Mouse (Mus musculus): ENCODE data around the gene 9530053A07Rik. TPM values are rescaled to one million over a fixed set of nuclear protein-coding genes. Genes with fewer than 3 reads are reported as not detected.

The 9530053A07Rik gene
- polyA plus RNA-seq, 1 experiment from 2014 or later = not detected

- WGBS = 44% methylated on average over 9 of the region's 9 CpGs
- H3K27me3 ChIP-seq (ENCODE audit: control insufficient read depth, insufficient read depth, low read length) = no peaks in the 10 kb centered on the region
- H3K4me2 ChIP-seq (replicated peaks; ENCODE audit: low read depth, low read length) = no peak overlapping the region
- no peak overlapping the region for H3K27ac ChIP-seq (ENCODE audit: low read length)
- H3K36me3 ChIP-seq (ENCODE audit: control insufficient read depth, insufficient read depth, low read length) = no peaks in the 10 kb centered on the region
- H3K9me3 ChIP-seq (ENCODE audit: control insufficient read depth, low read depth, low read length) = no peaks in the 10 kb centered on the region
- no peak overlapping the region for H3K9ac ChIP-seq (replicated peaks; ENCODE audit: low read depth, low read length)
- H3K4me3 ChIP-seq (ENCODE audit: low read depth, low read length) = no peak overlapping the region
- H3K4me1 ChIP-seq (ENCODE audit: control insufficient read depth, insufficient read depth, low read length) = no peaks in the 10 kb centered on the region
- no peak for ATAC-seq (ENCODE audit: insufficient number of reproducible peaks, insufficient read depth, low FRiP score, low read depth)
Observed at GRCm38 (mm10) chr7:28161163-28161749, 32.0 kb downstream of the 9530053A07Rik start.

- H3K27me3 ChIP-seq (ENCODE audit: control insufficient read depth, insufficient read depth, low read length) = no peaks in the 10 kb centered on the region
- H3K9me3 ChIP-seq (ENCODE audit: control insufficient read depth, low read depth, low read length) = no peaks in the 10 kb centered on the region
- ATAC-seq (ENCODE audit: insufficient number of reproducible peaks, insufficient read depth, low FRiP score, low read depth) = no peak
- H3K9ac ChIP-seq (replicated peaks; ENCODE audit: low read depth, low read length) = no peak overlapping the region
- H3K36me3 ChIP-seq (ENCODE audit: control insufficient read depth, insufficient read depth, low read length) = no peaks in the 10 kb centered on the region
- H3K4me1 ChIP-seq (ENCODE audit: control insufficient read depth, insufficient read depth, low read length) = peaks cover 4% of the 10 kb centered on the region
- no peak overlapping the region for H3K4me2 ChIP-seq (replicated peaks; ENCODE audit: low read depth, low read length)
- no peak overlapping the region for H3K4me3 ChIP-seq (ENCODE audit: low read depth, low read length)
- no peak overlapping the region for H3K27ac ChIP-seq (ENCODE audit: low read length)
- 79% methylated on average over 6 of the region's 6 CpGs for WGBS
Observed at GRCm38 (mm10) chr7:28165406-28165805, 36.1 kb downstream of the 9530053A07Rik start.

GRCm38 (mm10) chr7:28168320-28169115 lies 39.3 kb downstream of the 9530053A07Rik start:
- WGBS = 9% methylated on average over 9 of the region's 9 CpGs
- Histone ChIP-seq H3K27ac (ENCODE audit: low read length) (peak overlapping the region; percentile 91; the same call in 1 of the 2 replicates), H3K27me3 (ENCODE audit: control insufficient read depth, insufficient read depth, low read length) (no peaks in the 10 kb centered on the region), H3K4me2 (replicated peaks; ENCODE audit: low read depth, low read length) (peak overlapping the region; percentile 83), H3K4me1 (ENCODE audit: control insufficient read depth, insufficient read depth, low read length) (peaks cover 15% of the 10 kb centered on the region), H3K4me3 (ENCODE audit: low read depth, low read length) (peak overlapping the region; percentile 81), H3K9me3 (ENCODE audit: control insufficient read depth, low read depth, low read length) (no peaks in the 10 kb centered on the region), H3K9ac (replicated peaks; ENCODE audit: low read depth, low read length) (peak overlapping the region; percentile 34), H3K36me3 (ENCODE audit: control insufficient read depth, insufficient read depth, low read length) (no peaks in the 10 kb centered on the region)
- ATAC-seq (ENCODE audit: insufficient number of reproducible peaks, insufficient read depth, low FRiP score, low read depth) = no peak

- under 1% methylated on average over 79 of the region's 80 CpGs for WGBS
- Histone ChIP-seq H3K9me3 (ENCODE audit: control insufficient read depth, low read depth, low read length) (no peaks in the 10 kb centered on the region), H3K9ac (replicated peaks; ENCODE audit: low read depth, low read length) (peak within 1 kb of the TSS; percentile 63), H3K27me3 (ENCODE audit: control insufficient read depth, insufficient read depth, low read length) (no peaks in the 10 kb centered on the region), H3K4me2 (replicated peaks; ENCODE audit: low read depth, low read length) (peak within 1 kb of the TSS; percentile 83), H3K4me1 (ENCODE audit: control insufficient read depth, insufficient read depth, low read length) (peaks cover 15% of the 10 kb centered on the region), H3K27ac (ENCODE audit: low read length) (peak within 1 kb of the TSS; percentile 91), H3K4me3 (ENCODE audit: low read depth, low read length) (peak within 1 kb of the TSS; percentile 81), H3K36me3 (ENCODE audit: control insufficient read depth, insufficient read depth, low read length) (no peaks in the 10 kb centered on the region)
- peak; percentile 86 for ATAC-seq (ENCODE audit: insufficient number of reproducible peaks, insufficient read depth, low FRiP score, low read depth)
Observed at GRCm38 (mm10) chr7:28169489-28170422, 40.5 kb downstream of the 9530053A07Rik start, which contains the start of gene Fbl. TSS of gene Fbl (plus strand) at chr7:28169710.

- Histone ChIP-seq H3K9ac (replicated peaks; ENCODE audit: low read depth, low read length) (no peak overlapping the region), H3K9me3 (ENCODE audit: control insufficient read depth, low read depth, low read length) (no peaks in the 10 kb centered on the region), H3K27ac (ENCODE audit: low read length) (no peak overlapping the region), H3K27me3 (ENCODE audit: control insufficient read depth, insufficient read depth, low read length) (no peaks in the 10 kb centered on the region), H3K4me3 (ENCODE audit: low read depth, low read length) (no peak overlapping the region), H3K4me1 (ENCODE audit: control insufficient read depth, insufficient read depth, low read length) (peaks cover 12% of the 10 kb centered on the region), H3K4me2 (replicated peaks; ENCODE audit: low read depth, low read length) (no peak overlapping the region), H3K36me3 (ENCODE audit: control insufficient read depth, insufficient read depth, low read length) (peaks cover 28% of the 10 kb centered on the region)
- WGBS = 87% methylated on average over 4 of the region's 4 CpGs
- no peak for ATAC-seq (ENCODE audit: insufficient number of reproducible peaks, insufficient read depth, low FRiP score, low read depth)
Observed at GRCm38 (mm10) chr7:28175358-28175757, 46.1 kb downstream of the 9530053A07Rik start.

- Histone ChIP-seq H3K36me3 (ENCODE audit: control insufficient read depth, insufficient read depth, low read length) (peaks cover 59% of the 10 kb centered on the region), H3K27ac (ENCODE audit: low read length) (peak within 1 kb of the TSS; percentile 90), H3K4me1 (ENCODE audit: control insufficient read depth, insufficient read depth, low read length) (peaks cover 6% of the 10 kb centered on the region; the same call in 1 of the 2 replicates), H3K9ac (replicated peaks; ENCODE audit: low read depth, low read length) (peak within 1 kb of the TSS; percentile 80), H3K9me3 (ENCODE audit: control insufficient read depth, low read depth, low read length) (no peaks in the 10 kb centered on the region), H3K4me3 (ENCODE audit: low read depth, low read length) (peak within 1 kb of the TSS; percentile 97), H3K27me3 (ENCODE audit: control insufficient read depth, insufficient read depth, low read length) (no peaks in the 10 kb centered on the region), H3K4me2 (replicated peaks; ENCODE audit: low read depth, low read length) (peak within 1 kb of the TSS; percentile 92)
- 0% methylated on average over 25 of the region's 25 CpGs for WGBS
- peak; percentile 91 for ATAC-seq (ENCODE audit: insufficient number of reproducible peaks, insufficient read depth, low FRiP score, low read depth)
Observed at GRCm38 (mm10) chr7:28179228-28179627, 50.0 kb downstream of the 9530053A07Rik start, which contains the start of gene Dyrk1b. TSS of gene Dyrk1b (plus strand) at chr7:28179469.

GRCm38 (mm10) chr7:28179741-28180377 lies 50.6 kb downstream of the 9530053A07Rik start:
- peak; percentile 95 for ATAC-seq (ENCODE audit: insufficient number of reproducible peaks, insufficient read depth, low FRiP score, low read depth)
- under 1% methylated on average over 47 of the region's 56 CpGs for WGBS
- no peaks in the 10 kb centered on the region for H3K27me3 ChIP-seq (ENCODE audit: control insufficient read depth, insufficient read depth, low read length)
- no peaks in the 10 kb centered on the region for H3K9me3 ChIP-seq (ENCODE audit: control insufficient read depth, low read depth, low read length)
- peak overlapping the region; percentile 90 for H3K27ac ChIP-seq (ENCODE audit: low read length)
- H3K9ac ChIP-seq (replicated peaks; ENCODE audit: low read depth, low read length) = peak overlapping the region; percentile 80
- peak overlapping the region; percentile 92 for H3K4me2 ChIP-seq (replicated peaks; ENCODE audit: low read depth, low read length)
- H3K36me3 ChIP-seq (ENCODE audit: control insufficient read depth, insufficient read depth, low read length) = peaks cover 65% of the 10 kb centered on the region
- H3K4me1 ChIP-seq (ENCODE audit: control insufficient read depth, insufficient read depth, low read length) = peaks cover 6% of the 10 kb centered on the region; the same call in 1 of the 2 replicates
- peak overlapping the region; percentile 97 for H3K4me3 ChIP-seq (ENCODE audit: low read depth, low read length)

Measured in stomach, embryonic 14.5 days (tissue).